Mouse (Mus musculus): ENCODE data around the gene Adam19. TPM values are rescaled to one million over a fixed set of nuclear protein-coding genes. Genes with fewer than 3 reads are reported as not detected.
A peak's percentile ranks its signal among the peaks of the same experiment; 100 is the strongest.

The Adam19 gene
- polyA plus RNA-seq, 1 experiment from 2014 or later: 4.0 TPM

DNA sequence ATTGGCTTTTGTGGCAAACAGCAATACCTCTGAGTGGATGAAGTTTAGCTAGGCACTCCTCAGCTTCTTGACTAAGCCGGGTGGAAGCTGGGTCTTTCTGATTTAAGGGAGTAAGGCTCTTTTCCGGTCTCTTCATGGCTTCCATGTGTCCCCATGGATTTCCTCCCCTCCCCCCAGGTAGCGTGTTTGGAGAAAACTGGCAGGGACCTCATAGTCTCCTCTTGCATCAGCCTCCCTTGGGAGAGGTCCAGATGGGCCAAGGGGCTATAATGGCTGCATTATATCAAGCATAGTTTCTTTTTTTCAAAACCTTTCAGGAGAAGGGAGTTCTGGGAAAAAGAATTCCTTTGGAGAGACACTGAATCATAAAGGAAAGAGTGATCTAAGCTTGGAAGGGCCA, 28.8 kb downstream of the Adam19 start:
- 62% methylated on average over 3 of the region's 3 CpGs for WGBS
- H3K36me3 ChIP-seq (ENCODE audit: control insufficient read depth, insufficient read depth): no peaks in the 10 kb centered on the region
- H3K27ac ChIP-seq (ENCODE audit: low read depth, low read length): no peak overlapping the region; the same call in 1 of the 2 replicates
- H3K4me2 ChIP-seq (replicated peaks; ENCODE audit: low read depth): no peak overlapping the region
- TF ChIP-seq CTCF (IDR thresholded peaks at IDR 0.05; ENCODE audit: low read depth): no peak
- no peaks in the 10 kb centered on the region; the same call in none of the 2 replicates for H3K4me1 ChIP-seq (replicated peaks; ENCODE audit: control insufficient read depth, insufficient read depth, low read length)
- ATAC-seq: no peak
- no peak overlapping the region for H3K4me3 ChIP-seq (ENCODE audit: low read depth, low read length)
- H3K9ac ChIP-seq (ENCODE audit: low read depth, low read length): no peak overlapping the region
- H3K9me3 ChIP-seq (ENCODE audit: control insufficient read depth): no peaks in the 10 kb centered on the region
- H3K27me3 ChIP-seq (replicated peaks; ENCODE audit: control insufficient read depth, insufficient read depth, low read length): no peaks in the 10 kb centered on the region

DNA sequence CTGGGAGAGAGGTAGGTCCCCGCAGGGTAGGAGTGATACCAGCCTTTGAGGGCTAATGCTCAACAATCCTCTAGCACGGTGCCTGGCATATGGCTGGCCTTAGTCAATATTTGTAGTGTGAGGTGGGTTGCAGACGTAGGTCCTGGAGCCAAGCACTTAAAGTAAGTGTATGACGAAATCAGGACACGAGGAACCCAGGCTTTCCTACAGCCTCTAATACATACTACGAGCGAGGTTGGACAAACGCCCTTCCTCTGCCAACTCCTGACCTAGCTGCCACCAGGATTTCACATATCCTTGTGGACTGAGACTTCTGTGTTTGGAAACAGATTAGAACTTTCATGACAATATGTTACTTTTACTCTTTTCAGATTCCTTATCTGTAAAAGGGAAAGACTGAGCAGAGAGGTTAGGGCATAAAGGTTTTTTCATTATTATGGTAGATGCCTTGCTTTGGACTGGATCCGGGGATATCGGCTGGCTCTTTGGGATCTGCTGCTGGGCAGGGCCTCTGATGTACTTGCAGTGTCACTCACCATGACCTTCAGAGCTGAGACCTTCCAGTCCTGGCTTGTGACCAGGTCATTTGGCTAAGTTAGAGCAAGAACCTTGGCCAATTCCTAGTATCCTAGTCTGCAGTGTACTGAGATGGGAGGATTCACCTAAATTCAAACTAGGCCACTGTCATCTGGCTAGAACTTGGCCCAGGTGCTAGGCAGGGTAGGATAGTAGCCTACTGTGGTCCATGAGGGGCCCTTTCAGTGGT, 29.8 kb downstream of the Adam19 start:
- no peaks in the 10 kb centered on the region for H3K36me3 ChIP-seq (ENCODE audit: control insufficient read depth, insufficient read depth)
- 79% methylated on average over 10 of the region's 10 CpGs for WGBS
- H3K9ac ChIP-seq (ENCODE audit: low read depth, low read length): no peak overlapping the region
- no peak overlapping the region for H3K4me3 ChIP-seq (ENCODE audit: low read depth, low read length)
- H3K4me1 ChIP-seq (replicated peaks; ENCODE audit: control insufficient read depth, insufficient read depth, low read length): no peaks in the 10 kb centered on the region; the same call in none of the 2 replicates
- no peaks in the 10 kb centered on the region for H3K27me3 ChIP-seq (replicated peaks; ENCODE audit: control insufficient read depth, insufficient read depth, low read length)
- no peak for TF ChIP-seq CTCF (IDR thresholded peaks at IDR 0.05; ENCODE audit: low read depth)
- no peaks in the 10 kb centered on the region for H3K9me3 ChIP-seq (ENCODE audit: control insufficient read depth)
- H3K4me2 ChIP-seq (replicated peaks; ENCODE audit: low read depth): no peak overlapping the region
- no peak for ATAC-seq
- no peak overlapping the region for H3K27ac ChIP-seq (ENCODE audit: low read depth, low read length)

DNA sequence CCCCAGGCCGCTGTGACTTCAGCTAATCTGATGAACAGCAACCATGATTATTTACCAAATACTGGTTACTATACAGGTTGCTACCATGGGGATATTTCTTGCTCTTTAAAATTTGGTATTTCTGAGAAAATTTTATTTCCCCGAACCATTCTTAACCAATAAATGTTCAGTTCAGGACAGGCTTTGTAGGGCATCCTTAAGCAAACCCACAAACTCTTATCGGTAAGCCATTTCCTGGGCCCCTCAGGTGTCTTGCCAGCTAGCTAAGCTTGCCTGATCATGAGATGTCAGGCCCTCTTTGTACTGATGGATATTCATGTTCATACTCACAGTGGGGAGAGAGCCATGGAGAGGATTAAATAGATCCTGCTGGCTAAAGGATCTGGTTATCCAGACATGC, 30.7 kb downstream of the Adam19 start:
- no peak for TF ChIP-seq CTCF (IDR thresholded peaks at IDR 0.05; ENCODE audit: low read depth)
- no peak overlapping the region for H3K4me3 ChIP-seq (ENCODE audit: low read depth, low read length)
- H3K9ac ChIP-seq (ENCODE audit: low read depth, low read length): no peak overlapping the region
- 81% methylated on average over 3 of the region's 3 CpGs for WGBS
- H3K9me3 ChIP-seq (ENCODE audit: control insufficient read depth): no peaks in the 10 kb centered on the region
- no peak overlapping the region; the same call in 1 of the 2 replicates for H3K27ac ChIP-seq (ENCODE audit: low read depth, low read length)
- no peaks in the 10 kb centered on the region; the same call in none of the 2 replicates for H3K4me1 ChIP-seq (replicated peaks; ENCODE audit: control insufficient read depth, insufficient read depth, low read length)
- ATAC-seq: no peak
- no peak overlapping the region for H3K4me2 ChIP-seq (replicated peaks; ENCODE audit: low read depth)
- no peaks in the 10 kb centered on the region for H3K36me3 ChIP-seq (ENCODE audit: control insufficient read depth, insufficient read depth)
- no peaks in the 10 kb centered on the region for H3K27me3 ChIP-seq (replicated peaks; ENCODE audit: control insufficient read depth, insufficient read depth, low read length)

DNA sequence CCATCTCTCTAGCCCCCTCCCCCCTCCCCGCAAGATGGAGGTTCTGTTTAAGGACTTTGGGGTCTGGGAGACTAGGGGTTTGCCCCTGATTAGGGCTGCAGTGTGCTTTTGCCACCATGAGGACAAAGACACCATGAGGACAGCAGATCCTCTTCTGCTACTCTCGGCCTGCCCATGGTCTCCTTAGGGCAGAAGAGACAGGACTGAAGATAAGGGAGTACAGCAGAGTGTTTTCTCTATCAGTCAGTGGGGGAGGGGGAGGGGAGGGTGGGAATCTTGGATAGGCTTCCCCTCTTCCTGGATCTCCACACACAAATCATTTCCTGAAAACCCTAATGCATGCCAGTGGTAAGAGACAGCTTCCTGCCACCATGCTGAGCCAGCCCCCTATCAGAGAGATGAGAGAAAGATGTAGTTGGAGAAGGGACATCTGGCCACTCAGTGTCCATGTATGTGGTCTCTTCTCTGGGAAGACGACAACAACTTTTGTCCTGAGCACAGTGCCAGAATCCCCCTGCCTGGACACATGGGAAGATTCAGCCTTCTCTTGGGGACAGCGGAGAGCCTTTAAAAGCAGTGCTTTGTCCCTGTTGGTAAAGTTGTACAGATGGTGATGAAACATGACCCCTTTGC, 33.4 kb downstream of the Adam19 start:
- 65% methylated on average over 4 of the region's 4 CpGs for WGBS
- Histone ChIP-seq H3K9ac (ENCODE audit: low read depth, low read length) (no peak overlapping the region), H3K36me3 (ENCODE audit: control insufficient read depth, insufficient read depth) (no peaks in the 10 kb centered on the region), H3K4me2 (replicated peaks; ENCODE audit: low read depth) (no peak overlapping the region), H3K27ac (ENCODE audit: low read depth, low read length) (peak overlapping the region; percentile 28; the same call in 1 of the 2 replicates), H3K9me3 (ENCODE audit: control insufficient read depth) (no peaks in the 10 kb centered on the region), H3K4me3 (ENCODE audit: low read depth, low read length) (no peak overlapping the region), H3K4me1 (replicated peaks; ENCODE audit: control insufficient read depth, insufficient read depth, low read length) (no peaks in the 10 kb centered on the region; the same call in none of the 2 replicates), H3K27me3 (replicated peaks; ENCODE audit: control insufficient read depth, insufficient read depth, low read length) (no peaks in the 10 kb centered on the region)
- peak; percentile 19; the same call in 1 of the 2 replicates for ATAC-seq
- no peak for TF ChIP-seq CTCF (IDR thresholded peaks at IDR 0.05; ENCODE audit: low read depth)

DNA sequence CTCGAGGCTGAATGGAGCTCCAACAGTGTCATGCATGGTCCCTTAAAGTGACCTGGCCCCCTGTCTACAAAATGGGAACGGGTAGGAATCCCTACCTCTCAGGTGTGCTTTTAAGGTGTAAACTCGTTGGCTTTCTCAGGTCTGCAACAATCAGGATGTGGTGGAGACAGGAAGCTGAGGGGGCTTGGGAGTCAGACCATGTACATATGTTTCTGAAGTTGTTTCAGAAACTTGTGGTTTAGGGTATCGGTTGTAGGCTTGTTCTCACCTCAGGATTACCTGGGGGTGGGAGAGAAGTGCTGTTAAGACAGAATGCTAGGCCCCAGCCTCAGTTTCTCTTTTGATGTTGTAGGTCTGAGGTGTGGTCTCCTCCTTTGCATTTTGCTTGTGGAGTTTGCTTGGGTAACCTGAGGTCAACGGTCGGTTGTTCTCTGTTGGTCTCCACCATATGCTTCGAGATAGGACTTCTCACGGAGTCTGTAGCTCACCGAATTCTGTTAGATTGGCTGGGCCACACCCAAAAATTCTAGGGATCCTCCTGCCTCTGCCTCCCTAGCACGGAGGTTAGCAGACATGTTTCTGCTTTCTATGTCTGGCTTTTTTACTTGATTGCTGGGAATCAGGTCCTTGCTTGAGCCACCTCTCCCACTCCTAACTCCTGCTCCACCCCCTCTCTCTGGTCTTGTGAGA, 34.4 kb downstream of the Adam19 start:
- no peaks in the 10 kb centered on the region; the same call in none of the 2 replicates for H3K4me1 ChIP-seq (replicated peaks; ENCODE audit: control insufficient read depth, insufficient read depth, low read length)
- no peak for ATAC-seq
- no peak for TF ChIP-seq CTCF (IDR thresholded peaks at IDR 0.05; ENCODE audit: low read depth)

More for the DNA sequence above, 34.4 kb downstream of the Adam19 start:
- Histone ChIP-seq H3K9me3 (ENCODE audit: control insufficient read depth) (no peaks in the 10 kb centered on the region), H3K4me2 (replicated peaks; ENCODE audit: low read depth) (no peak overlapping the region), H3K27ac (ENCODE audit: low read depth, low read length) (no peak overlapping the region), H3K9ac (ENCODE audit: low read depth, low read length) (no peak overlapping the region), H3K27me3 (replicated peaks; ENCODE audit: control insufficient read depth, insufficient read depth, low read length) (no peaks in the 10 kb centered on the region), H3K36me3 (ENCODE audit: control insufficient read depth, insufficient read depth) (no peaks in the 10 kb centered on the region), H3K4me3 (ENCODE audit: low read depth, low read length) (no peak overlapping the region)
- WGBS: 86% methylated on average over 10 of the region's 10 CpGs
